8 mouse cellular contexts compared by ENCODE assay signal in the genomic region with DNA sequence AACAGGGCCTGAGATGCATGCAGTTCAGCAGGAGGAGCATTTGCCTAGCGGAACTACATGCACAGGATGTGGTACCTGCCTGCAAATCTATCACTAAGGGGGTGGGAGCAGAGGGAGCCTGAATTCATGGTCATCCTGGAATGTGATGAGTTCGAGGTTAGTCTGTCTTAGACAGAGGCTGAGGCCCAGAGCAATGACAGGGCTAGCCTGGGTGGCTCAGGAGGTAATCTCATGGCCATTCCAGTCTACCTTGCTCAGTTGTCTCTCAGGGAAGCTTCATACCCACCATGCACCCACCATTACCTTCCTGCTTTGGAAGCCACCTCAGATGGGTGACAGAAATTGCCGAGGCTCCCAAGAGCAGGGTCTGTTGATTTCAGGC. TPM values are rescaled to one million over a fixed set of nuclear protein-coding genes. Genes with fewer than 3 reads are reported as not detected.
DNase-seq lines count a peak whose midpoint lies in the region; ATAC-seq lines count a peak whose summit lies in the region.

No protein-coding gene starts in this region.

- WGBS in heart, embryonic 12.5 days: 72% methylated on average over 3 of the region's 3 CpGs
- WGBS in limb, embryonic 15.5 days: 69% methylated on average over 3 of the region's 3 CpGs

- peaks cover 63% of the 10 kb centered on the region for H3K4me1 ChIP-seq in heart, embryonic 12.5 days (replicated peaks)
- peaks cover 73% of the 10 kb centered on the region for H3K4me1 ChIP-seq in limb, embryonic 15.5 days

- H3K27ac ChIP-seq in heart, embryonic 12.5 days (ENCODE audit: poor library complexity, severe bottlenecking): peak overlapping the region; percentile 99
- peak overlapping the region; percentile 95 for H3K27ac ChIP-seq in limb, embryonic 15.5 days

- peak overlapping the region; percentile 78 for H3K4me2 ChIP-seq in heart, embryonic 12.5 days
- H3K4me2 ChIP-seq in limb, embryonic 15.5 days: peak overlapping the region; percentile 66

- peaks cover 11% of the 10 kb centered on the region for H3K36me3 ChIP-seq in heart, embryonic 12.5 days
- H3K36me3 ChIP-seq in limb, embryonic 15.5 days: peaks cover 10% of the 10 kb centered on the region

- H3K4me3 ChIP-seq in heart, embryonic 12.5 days: peak overlapping the region; percentile 66
- peak overlapping the region; percentile 63; the same call in 1 of the 2 replicates for H3K4me3 ChIP-seq in limb, embryonic 15.5 days

- DNase-seq in heart, postnatal 4 days: no peak
- peak; percentile 36 for DNase-seq in thymus, postnatal 0 days (ENCODE audit: low spot score)
- DNase-seq in thymus, adult 18-20 months: no peak
- no peak for DNase-seq in layer of hippocampus, postnatal 36 days
- no peak for DNase-seq in retina, postnatal 1 day

- peak overlapping the region; percentile 56 for H3K9ac ChIP-seq in heart, embryonic 12.5 days
- no peak overlapping the region for H3K9ac ChIP-seq in limb, embryonic 15.5 days

- H3K27me3 ChIP-seq in heart, embryonic 12.5 days (replicated peaks): no peaks in the 10 kb centered on the region
- H3K27me3 ChIP-seq in limb, embryonic 15.5 days: no peaks in the 10 kb centered on the region

- ATAC-seq in heart, embryonic 12.5 days (ENCODE audit: insufficient number of reproducible peaks, low FRiP score): no peak
- no peak for ATAC-seq in limb, embryonic 15.5 days (ENCODE audit: insufficient number of reproducible peaks, low FRiP score, low TSS enrichment, low read depth)
- ATAC-seq in monocyte, adult 5-6 weeks (replicated peaks; ENCODE audit: insufficient number of reproducible peaks, low FRiP score, low TSS enrichment, poor library complexity, severe bottlenecking): no peak

- no peaks in the 10 kb centered on the region for H3K9me3 ChIP-seq in heart, embryonic 12.5 days (replicated peaks)
- no peaks in the 10 kb centered on the region for H3K9me3 ChIP-seq in limb, embryonic 15.5 days

RNA-seq across cellular contexts. Expression of a gene that starts 2.8 kb away (rescaled TPM):
- polyA plus RNA-seq in heart, embryonic 12.5 days (2016; fragmentation: Nextera tagmentation; extraction: Ambion mirVana): 36.8 and 38.2 TPM in 2 replicates
- total RNA-seq in heart, postnatal 4 days (2021): 1 to 10 TPM; 3.1 to 3.8 TPM
- 1.5 and 2.4 TPM in 2 replicates for polyA plus RNA-seq in thymus, postnatal 0 days (2015; fragmentation: Nextera tagmentation; extraction: Ambion mirVana)
- 29.0 and 33.4 TPM in 2 replicates for polyA plus RNA-seq in limb, embryonic 15.5 days (2015; fragmentation: Nextera tagmentation; extraction: Ambion mirVana)
- total RNA-seq in monocyte, adult 5-6 weeks (2017): not detected in 3 replicates
- total RNA-seq in layer of hippocampus, postnatal 36 days (2021): 10 to 100 TPM in 1 of 2 experiments, 1 to 10 TPM in 1; 4.3 to 14.4 TPM

RNA-seq across cellular contexts. Expression of a gene that starts 14.4 kb away (rescaled TPM):
- 0.06 and 0.14 TPM in 2 replicates for polyA plus RNA-seq in heart, embryonic 12.5 days (2016; fragmentation: Nextera tagmentation; extraction: Ambion mirVana)
- total RNA-seq in heart, postnatal 4 days (2021): under 1 TPM; 0.10 to 0.20 TPM
- polyA plus RNA-seq in thymus, postnatal 0 days (2015; fragmentation: Nextera tagmentation; extraction: Ambion mirVana): 0.05 and 0.08 TPM in 2 replicates
- 0.17 and 0.20 TPM in 2 replicates for polyA plus RNA-seq in limb, embryonic 15.5 days (2015; fragmentation: Nextera tagmentation; extraction: Ambion mirVana)
- 0.19 to 0.64 TPM (median 0.29 TPM) in 3 replicates for total RNA-seq in monocyte, adult 5-6 weeks (2017)
- total RNA-seq in layer of hippocampus, postnatal 36 days (2021): 1 to 10 TPM; 3.0 to 3.8 TPM

RNA-seq across cellular contexts. Expression of a gene that starts 31.7 kb away (rescaled TPM):
- 87.3 and 91.9 TPM in 2 replicates for polyA plus RNA-seq in heart, embryonic 12.5 days (2016; fragmentation: Nextera tagmentation; extraction: Ambion mirVana)
- 100 to 1,000 TPM; 109 TPM for total RNA-seq in heart, postnatal 4 days (2021)
- 120 TPM in 2 replicates for polyA plus RNA-seq in thymus, postnatal 0 days (2015; fragmentation: Nextera tagmentation; extraction: Ambion mirVana)
- polyA plus RNA-seq in limb, embryonic 15.5 days (2015; fragmentation: Nextera tagmentation; extraction: Ambion mirVana): 101 and 115 TPM in 2 replicates
- 25.8 to 48.8 TPM (median 35.1 TPM) in 3 replicates for total RNA-seq in monocyte, adult 5-6 weeks (2017)
- 100 to 1,000 TPM; 147 to 149 TPM for total RNA-seq in layer of hippocampus, postnatal 36 days (2021)
